Mouse (Mus musculus) regulatory T cell (primary cell): ENCODE measurements at regions not wholly inside any gene's neighbourhood (a gene's known extent, or its start where the extent isn't known, plus 50 kb on each side); places are given as distances from the start of the nearest gene placed in this dataset.

Source experiments
- in situ Hi-C: fragments of 300-600 bp; cut with MboI, MseI; formaldehyde crosslinking; loops from one replicate; pipeline ENCODE4 v1.15.1; 2025; ENCODE audit warnings: high pct_unique_total_duplicates

DNA sequence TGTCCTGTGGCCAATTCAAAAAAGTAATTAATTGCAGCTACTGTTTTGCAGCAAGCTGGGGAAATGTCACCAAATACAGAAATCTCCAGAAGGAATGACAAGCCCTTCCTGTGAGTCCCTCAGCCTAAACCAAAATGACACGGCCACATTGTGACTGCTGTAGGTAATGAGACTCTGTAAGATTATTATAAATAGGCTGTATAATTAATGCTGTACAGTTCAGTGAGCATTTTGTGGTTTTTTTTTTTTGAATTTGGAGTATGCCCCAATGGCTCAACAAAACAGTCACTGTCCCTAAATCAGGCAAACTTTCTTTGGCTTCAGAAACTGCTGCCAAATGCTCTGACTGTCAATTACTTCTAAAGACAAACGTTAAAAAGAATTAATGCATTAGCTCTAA is 615.9 kb upstream of the Sema6d start:
- in situ Hi-C loops, result no loop called here

DNA sequence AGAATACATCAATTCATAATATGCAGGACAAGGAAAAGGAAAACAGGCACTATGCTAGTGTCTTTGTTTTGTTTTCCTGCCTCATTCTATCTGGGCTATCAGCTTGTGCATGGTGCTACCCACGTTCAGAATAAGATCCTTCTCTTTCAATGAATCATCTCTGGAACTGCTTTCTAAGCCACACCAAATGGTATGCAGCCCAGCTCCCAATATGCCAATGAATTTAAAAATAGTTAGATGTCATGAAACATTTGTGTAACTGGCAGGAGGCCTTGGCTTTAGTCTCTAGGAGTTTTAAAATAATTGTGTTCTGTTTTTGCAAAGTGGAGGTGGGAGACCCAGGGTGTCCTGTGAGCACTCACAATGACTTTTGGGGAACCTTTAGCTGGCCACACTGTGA is 603.1 kb upstream of the Sema6d start:
- in situ Hi-C loops, result no loop called here

DNA sequence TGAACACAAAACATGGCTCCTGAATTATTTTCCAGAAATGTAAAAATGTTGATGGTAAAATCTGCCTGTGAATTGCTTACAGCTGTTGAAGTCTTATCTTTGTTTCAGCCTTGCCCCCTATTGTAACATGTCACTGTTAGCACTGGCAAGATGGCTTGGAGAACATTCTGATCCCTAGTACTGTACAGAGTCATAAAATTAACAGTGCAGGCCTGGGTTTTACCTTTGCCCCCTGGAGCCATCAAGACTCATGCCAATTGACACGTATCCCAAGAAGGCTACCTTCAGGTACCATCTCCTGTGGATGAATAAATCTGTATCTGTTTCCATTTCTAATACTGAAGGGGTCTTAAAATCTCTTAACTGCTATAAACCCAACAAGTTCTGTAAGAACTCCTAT is 583.6 kb upstream of the Sema6d start:
- in situ Hi-C loops, result no loop called here

DNA sequence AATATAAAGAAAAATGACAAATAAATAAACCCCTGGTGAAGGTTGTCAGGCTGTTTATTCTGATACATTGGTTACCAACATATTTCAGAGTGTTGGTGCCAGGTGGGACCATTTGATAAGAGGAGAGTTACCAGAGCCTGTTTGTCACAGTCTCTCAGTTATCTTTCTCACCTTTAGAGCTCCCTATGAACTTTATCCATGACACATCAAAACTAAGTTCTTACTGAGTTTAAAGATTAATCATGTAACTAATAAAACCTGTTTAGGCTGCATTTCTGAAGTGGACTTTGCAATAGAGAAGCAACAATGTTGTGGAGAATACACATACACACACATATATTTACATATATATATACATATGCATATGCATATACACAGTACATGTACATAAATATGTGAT is 582.7 kb upstream of the Sema6d start:
- in situ Hi-C loops, result no loop called here

DNA sequence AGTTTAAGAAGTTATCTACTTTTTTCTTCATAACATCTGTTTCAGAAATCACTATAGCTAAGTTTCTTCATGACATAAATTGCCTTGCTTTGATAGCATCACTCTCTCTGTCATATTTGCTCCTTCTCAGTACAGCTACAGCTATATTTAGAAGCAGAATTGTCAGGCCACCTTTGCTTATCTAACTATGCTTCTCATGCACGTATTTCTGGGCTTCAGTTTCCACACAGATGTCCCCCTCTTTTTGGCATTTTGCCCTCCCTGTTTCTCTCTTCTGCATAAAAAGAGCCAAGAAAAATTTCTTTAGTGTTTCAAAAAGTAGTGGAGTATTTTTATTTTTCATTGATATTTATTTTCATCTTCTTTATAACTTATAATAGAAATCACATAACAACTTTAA is 560.9 kb upstream of the Sema6d start:
- in situ Hi-C loops, result no loop called here

DNA sequence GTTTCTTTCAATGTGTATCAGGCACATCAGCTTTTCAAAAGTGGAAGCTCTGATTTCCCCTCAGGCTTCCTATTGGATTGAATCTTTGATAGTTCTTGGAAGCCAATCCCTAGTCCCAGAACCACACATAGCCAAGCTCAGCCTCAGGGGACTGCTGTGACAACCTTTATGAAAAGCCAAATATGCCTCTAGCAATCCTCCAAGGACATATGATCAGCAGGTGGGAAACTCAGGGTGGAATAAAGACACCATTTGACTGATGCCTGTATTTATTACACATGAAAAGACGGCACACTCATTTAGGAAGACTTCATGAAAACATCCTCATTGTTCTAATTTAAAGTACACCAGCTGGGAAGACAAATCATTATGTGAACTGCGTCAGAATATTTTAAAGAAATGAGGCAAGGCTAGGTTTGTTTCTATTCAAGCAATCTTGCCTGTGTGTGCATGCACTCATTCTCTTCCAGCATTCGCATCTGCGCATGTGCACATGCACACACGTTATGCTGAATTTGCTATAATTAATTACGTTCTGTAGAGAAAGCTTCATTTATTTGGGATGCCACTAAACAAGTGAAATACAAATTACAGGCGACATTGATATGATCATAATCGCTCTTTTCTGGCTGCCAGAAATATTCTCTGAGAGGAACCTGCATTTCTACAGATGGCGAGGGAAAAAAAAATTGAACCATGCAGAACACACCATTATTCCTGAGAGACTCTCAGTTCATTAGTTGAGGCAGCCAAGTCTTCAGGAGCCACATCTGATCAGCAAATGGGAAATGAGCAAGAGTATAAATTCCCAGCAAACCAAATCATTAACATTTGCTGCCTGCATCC is 556.6 kb upstream of the Sema6d start:
- in situ Hi-C loops, result no loop called here

DNA sequence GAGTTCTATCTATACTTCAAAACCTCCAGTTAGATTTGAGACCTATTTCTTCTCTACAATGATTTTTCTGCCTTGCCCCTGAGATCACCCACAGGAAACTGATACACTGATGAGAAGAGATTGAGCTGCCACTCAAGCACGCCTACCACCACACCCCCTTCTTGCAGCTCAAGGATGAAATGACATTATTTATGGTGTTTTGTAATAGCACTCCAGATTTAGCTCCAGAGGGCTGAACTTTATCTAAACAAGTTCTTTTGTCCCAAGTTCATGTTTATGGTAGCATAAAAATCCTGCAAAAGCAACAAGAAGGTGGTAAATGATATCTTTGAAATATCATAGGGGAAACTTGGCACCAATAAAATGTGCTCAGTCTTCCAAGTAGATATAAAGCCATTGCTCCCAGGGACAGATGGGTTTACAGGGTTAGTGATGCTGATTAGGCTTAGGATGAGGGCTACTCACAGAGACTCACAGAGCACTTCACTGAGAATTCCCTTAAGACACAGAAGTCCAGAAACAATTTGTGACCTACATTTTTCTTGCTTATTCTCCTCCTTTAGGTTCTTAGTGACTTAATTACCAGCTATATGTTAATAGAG is 538.4 kb upstream of the Sema6d start:
- in situ Hi-C loops, result no loop called here

DNA sequence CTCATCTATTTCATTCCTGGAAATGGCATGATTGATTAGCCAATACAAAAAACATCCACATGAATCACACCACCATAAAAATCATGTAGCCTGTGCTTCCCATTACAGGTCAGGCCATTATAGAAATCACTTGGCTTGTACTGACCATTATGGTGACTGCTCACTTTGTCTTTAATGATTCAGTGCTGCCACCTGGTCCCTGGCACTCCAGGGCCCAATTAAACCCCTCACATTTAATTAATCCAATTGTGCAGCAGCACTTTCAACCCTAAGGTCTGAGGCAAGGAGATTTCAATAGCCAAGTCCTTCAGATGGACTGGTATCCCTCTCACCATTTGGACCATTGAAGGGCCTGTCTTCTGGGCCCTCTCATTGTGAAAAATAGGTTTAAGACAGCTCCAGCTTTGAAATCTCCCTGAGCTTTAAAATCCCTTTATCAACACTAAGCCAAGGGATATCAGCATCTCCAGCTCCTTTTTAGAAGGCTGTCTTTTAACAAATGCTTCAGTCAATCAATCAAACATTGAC is 531.6 kb upstream of the Sema6d start:
- in situ Hi-C loops, result no loop called here
